Comparison of ENCODE assay signal across 18 mouse cellular contexts in the genomic region with DNA sequence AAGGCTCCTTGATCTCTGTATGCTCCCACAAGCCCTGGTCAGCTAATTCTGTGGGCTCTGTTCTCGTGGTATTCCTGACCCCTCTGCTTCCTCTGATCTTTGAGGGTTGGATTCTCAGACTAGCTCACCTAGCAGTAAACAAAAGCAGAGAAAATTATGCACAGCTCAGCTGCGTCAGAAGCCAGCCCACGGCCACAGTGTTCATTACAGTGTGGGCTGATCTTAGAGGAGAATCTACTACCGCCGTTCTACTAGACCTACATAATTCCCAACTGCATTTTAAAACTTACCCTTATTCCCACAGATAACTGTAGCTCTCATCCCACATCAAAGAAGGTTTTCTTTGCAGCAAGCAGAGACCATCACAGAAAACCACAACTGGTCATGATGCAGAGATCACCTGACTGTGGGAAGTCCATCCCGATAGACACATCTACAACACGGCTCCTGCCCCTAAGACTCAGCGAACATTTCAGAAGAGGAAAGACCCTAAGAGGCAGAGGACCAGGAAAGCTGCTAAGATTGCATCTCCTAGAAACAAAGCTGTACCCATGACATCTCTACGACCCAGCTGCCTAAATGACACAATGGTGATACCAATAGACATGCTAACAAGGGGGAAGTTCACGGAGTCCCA. TPM values are rescaled to one million over a fixed set of nuclear protein-coding genes. Genes with fewer than 3 reads are reported as not detected.
DNase-seq lines count a peak whose midpoint lies in the region; ATAC-seq lines count a peak whose summit lies in the region.
"Had no signal": no experiment of that assay in that cellular context is flagged by ENCODE, and none has a peak within 500 bp of the region (broad histone marks: within the 10 kb centered on the region; RNA-seq: fewer than 3 reads in every experiment).

No protein-coding gene starts in this region.

- no peak for ATAC-seq in hindbrain, embryonic 13.5 days (ENCODE audit: low FRiP score)
- no peak for ATAC-seq in hindbrain, embryonic 14.5 days (ENCODE audit: low FRiP score)
- no peak for ATAC-seq in liver, embryonic 12.5 days
- ATAC-seq in neural tube, embryonic 14.5 days (ENCODE audit: low read depth), result no peak

- WGBS in hindbrain, embryonic 13.5 days, result 64% methylated on average over 10 of the region's 10 CpGs
- 57% methylated on average over 10 of the region's 10 CpGs for WGBS in hindbrain, embryonic 14.5 days
- WGBS in liver, embryonic 12.5 days (ENCODE audit: insufficient replicate concordance), result 57% methylated on average over 10 of the region's 10 CpGs
- 63% methylated on average over 10 of the region's 10 CpGs for WGBS in neural tube, embryonic 14.5 days

- no peaks in the 10 kb centered on the region for H3K27me3 ChIP-seq in hindbrain, embryonic 13.5 days
- H3K27me3 ChIP-seq in hindbrain, embryonic 14.5 days (ENCODE audit: control insufficient read depth, insufficient read depth, low read length), result no peaks in the 10 kb centered on the region
- no peaks in the 10 kb centered on the region for H3K27me3 ChIP-seq in liver, embryonic 12.5 days (replicated peaks)
- H3K27me3 ChIP-seq in neural tube, embryonic 14.5 days (ENCODE audit: control insufficient read depth, insufficient read depth, low read length), result no peaks in the 10 kb centered on the region
- H3K27me3 ChIP-seq: embryonic facial prominence, embryonic 13.5 days; heart, embryonic 13.5 days had no signal

- H3K4me2 ChIP-seq in hindbrain, embryonic 13.5 days, result no peak overlapping the region
- no peak overlapping the region for H3K4me2 ChIP-seq in hindbrain, embryonic 14.5 days (replicated peaks)
- no peak overlapping the region for H3K4me2 ChIP-seq in liver, embryonic 12.5 days
- no peak overlapping the region for H3K4me2 ChIP-seq in neural tube, embryonic 14.5 days (ENCODE audit: low read depth, low read length)
- H3K4me2 ChIP-seq: embryonic facial prominence, embryonic 13.5 days; heart, embryonic 13.5 days had no signal

- no peaks in the 10 kb centered on the region for H3K9me3 ChIP-seq in hindbrain, embryonic 13.5 days
- no peaks in the 10 kb centered on the region for H3K9me3 ChIP-seq in hindbrain, embryonic 14.5 days (ENCODE audit: control insufficient read depth, low read length)
- H3K9me3 ChIP-seq in liver, embryonic 12.5 days (replicated peaks), result no peaks in the 10 kb centered on the region
- no peaks in the 10 kb centered on the region for H3K9me3 ChIP-seq in neural tube, embryonic 14.5 days (ENCODE audit: control insufficient read depth, low read length)
- H3K9me3 ChIP-seq: embryonic facial prominence, embryonic 13.5 days; G1E; heart, embryonic 13.5 days had no signal

- H3K4me1 ChIP-seq in hindbrain, embryonic 13.5 days (replicated peaks), result peaks cover 33% of the 10 kb centered on the region
- H3K4me1 ChIP-seq in hindbrain, embryonic 14.5 days (replicated peaks; ENCODE audit: control insufficient read depth, insufficient read depth, low read length), result peaks cover 22% of the 10 kb centered on the region; the same call in 1 of the 2 replicates
- H3K4me1 ChIP-seq in liver, embryonic 12.5 days, result peaks cover 96% of the 10 kb centered on the region
- peaks cover 10% of the 10 kb centered on the region; the same call in 1 of the 2 replicates for H3K4me1 ChIP-seq in neural tube, embryonic 14.5 days (ENCODE audit: control insufficient read depth, insufficient read depth, low read length)

- no peaks in the 10 kb centered on the region for H3K36me3 ChIP-seq in hindbrain, embryonic 13.5 days
- H3K36me3 ChIP-seq in hindbrain, embryonic 14.5 days (replicated peaks; ENCODE audit: control insufficient read depth, insufficient read depth), result no peaks in the 10 kb centered on the region
- no peaks in the 10 kb centered on the region for H3K36me3 ChIP-seq in liver, embryonic 12.5 days
- H3K36me3 ChIP-seq in neural tube, embryonic 14.5 days (ENCODE audit: control insufficient read depth, insufficient read depth, low read length), result no peaks in the 10 kb centered on the region
- H3K36me3 ChIP-seq: embryonic facial prominence, embryonic 13.5 days; G1E; heart, embryonic 13.5 days had no signal

- H3K27ac ChIP-seq in hindbrain, embryonic 13.5 days, result peak overlapping the region; percentile 65; the same call in 1 of the 2 replicates
- H3K27ac ChIP-seq in hindbrain, embryonic 14.5 days, result no peak overlapping the region
- peak overlapping the region; percentile 57 for H3K27ac ChIP-seq in liver, embryonic 12.5 days
- peak overlapping the region; percentile 58; the same call in 1 of the 2 replicates for H3K27ac ChIP-seq in neural tube, embryonic 14.5 days (ENCODE audit: low read depth, low read length)
- H3K27ac ChIP-seq: embryonic facial prominence, embryonic 13.5 days; heart, embryonic 13.5 days; left cerebral cortex, adult 2 months had no signal

- no peak for DNase-seq in hindbrain, embryonic 14.5 days (ENCODE audit: low spot score)
- peak; percentile 51 for DNase-seq in right cerebral cortex, adult 18-20 months
- DNase-seq in right cerebral cortex, postnatal 4 days, result no peak
- DNase-seq in ovary, postnatal 10 days (ENCODE audit: low spot score), result no peak
- DNase-seq in embryo, embryonic 9.5 days (ENCODE audit: extremely low spot score), result no peak
- DNase-seq: adrenal gland, postnatal 36 days; cerebellum, adult 9-10 months; heart, postnatal 36 days; kidney, adult 18-20 months; kidney, postnatal 14 days; lung, adult 2 months had no signal

- no peak overlapping the region for H3K4me3 ChIP-seq in hindbrain, embryonic 13.5 days
- H3K4me3 ChIP-seq in hindbrain, embryonic 14.5 days (replicated peaks; ENCODE audit: low read length), result no peak overlapping the region
- no peak overlapping the region for H3K4me3 ChIP-seq in liver, embryonic 12.5 days
- H3K4me3 ChIP-seq in neural tube, embryonic 14.5 days (ENCODE audit: low read depth, low read length), result no peak overlapping the region
- H3K4me3 ChIP-seq: embryonic facial prominence, embryonic 13.5 days; heart, embryonic 13.5 days; left cerebral cortex, adult 2 months had no signal

- no peak overlapping the region for H3K9ac ChIP-seq in hindbrain, embryonic 13.5 days
- no peak overlapping the region for H3K9ac ChIP-seq in hindbrain, embryonic 14.5 days
- no peak overlapping the region for H3K9ac ChIP-seq in liver, embryonic 12.5 days
- no peak overlapping the region for H3K9ac ChIP-seq in neural tube, embryonic 14.5 days (replicated peaks; ENCODE audit: low read depth, low read length)
- H3K9ac ChIP-seq: embryonic facial prominence, embryonic 13.5 days; heart, embryonic 13.5 days had no signal

RNA-seq across cellular contexts. Expression of gene Ralgps2, which starts 49.8 kb away (rescaled TPM):
- polyA plus RNA-seq in hindbrain, embryonic 13.5 days (2015; fragmentation: Nextera tagmentation; extraction: Ambion mirVana), result 118 TPM in 2 replicates
- 85.6 and 89.5 TPM in 2 replicates for polyA plus RNA-seq in hindbrain, embryonic 14.5 days (2014; fragmentation: Nextera tagmentation; extraction: Ambion mirVana)
- polyA plus RNA-seq in liver, embryonic 12.5 days (2016; fragmentation: Nextera tagmentation; extraction: Ambion mirVana), result 25.6 and 26.8 TPM in 2 replicates
- 91.6 and 99.5 TPM in 2 replicates for polyA plus RNA-seq in neural tube, embryonic 14.5 days (2014; fragmentation: Nextera tagmentation; extraction: Ambion mirVana)
